28 mouse cellular contexts compared by ENCODE assay signal in genomic region chr3:107826241-107826760, GRCm38 (mm10). TPM values are rescaled to one million over a fixed set of nuclear protein-coding genes. Genes with fewer than 3 reads are reported as not detected.
A peak's percentile ranks its signal among the peaks of the same experiment; 100 is the strongest.
DNase-seq lines count a peak whose midpoint lies in the region.
"Had no signal": no experiment of that assay in that cellular context is flagged by ENCODE, and none has a peak within 500 bp of the region (broad histone marks: within the 10 kb centered on the region; RNA-seq: fewer than 3 reads in every experiment).

No protein-coding gene starts in this region.

- H3K4me3 ChIP-seq in brown adipose tissue, adult 24 weeks (ENCODE audit: insufficient read depth, low read depth, low read length) = no peak overlapping the region
- H3K4me3 ChIP-seq: embryonic facial prominence, embryonic 10.5 days; embryonic facial prominence, embryonic 12.5 days; erythroblast, embryonic 14.5 days; forebrain, embryonic 10.5 days; forebrain, embryonic 12.5 days had no signal

- DNase-seq in cerebellum, postnatal 14 days = peak; percentile 55 to 57
- DNase-seq in cerebellum, adult 9-10 months = no peak
- peak; percentile 90 for DNase-seq in heart, adult 11 months
- no peak for DNase-seq in heart, postnatal 25 days (ENCODE audit: low spot score)
- DNase-seq in adipocyte (ENCODE audit: low spot score) = peak; percentile 40
- DNase-seq in thymus, postnatal 36 days = no peak
- no peak for DNase-seq in adrenal gland, postnatal 36 days
- DNase-seq: adrenal gland, adult 8-10 months; adrenal gland, postnatal 14 days; cerebellum, adult 18-20 months; cerebellum, adult 8-10 months; cerebellum, postnatal 25 days had no signal

- H3K27ac ChIP-seq in brown adipose tissue, adult 24 weeks (replicated peaks; ENCODE audit: low read depth, low read length) = peak overlapping the region; percentile 70; the same call in 1 of the 2 replicates
- H3K27ac ChIP-seq: embryonic facial prominence, embryonic 10.5 days; embryonic facial prominence, embryonic 12.5 days; forebrain, embryonic 10.5 days; forebrain, embryonic 12.5 days had no signal

- peaks cover 21% of the 10 kb centered on the region for H3K4me1 ChIP-seq in brown adipose tissue, adult 24 weeks (ENCODE audit: control insufficient read depth, insufficient read depth, insufficient read length, low read length)
- H3K4me1 ChIP-seq: embryonic facial prominence, embryonic 12.5 days; forebrain, embryonic 12.5 days had no signal

- intact Hi-C loops in heart, postnatal 25 days (cut with DNase I) = no loop called here

RNA-seq across cellular contexts. Expression of gene Eps8l3, which starts 50.7 kb away (rescaled TPM):
- not detected for total RNA-seq in heart, postnatal 25 days (2021)
- not detected in 2 replicates for polyA plus RNA-seq in brown adipose tissue, adult 24 weeks (2012; ENCODE audit: insufficient read depth, insufficient read length, missing spikeins)
- not detected for total RNA-seq in adrenal gland, postnatal 36 days (2021)
- total RNA-seq: adrenal gland, adult 18-20 months; adrenal gland, adult 8-10 months; adrenal gland, postnatal 14 days; adrenal gland, postnatal 4 days; ES-E14 had no signal
- polyA plus RNA-seq: brain, embryonic 14.5 days; C2C12; cortical plate, adult 2 months; embryonic facial prominence, embryonic 10.5 days; embryonic facial prominence, embryonic 12.5 days; embryonic facial prominence, embryonic 14.5 days; erythroblast, embryonic 14.5 days; forebrain, embryonic 10.5 days; forebrain, embryonic 12.5 days; forebrain, embryonic 14.5 days; forebrain, embryonic 16.5 days; frontal cortex, adult 2 months had no signal

Comparison
In these comparisons a context has a peak if more than half of its experiments do, and no peak if none do; other contexts are left out.
1. DNase-seq: peak in cerebellum, postnatal 14 days (2 of 2), heart, adult 11 months (single experiment) and adipocyte (single experiment); none in cerebellum, adult 9-10 months (single experiment), heart, postnatal 25 days (single experiment), thymus, postnatal 36 days (0 of 2) and adrenal gland, postnatal 36 days (0 of 2).